Mouse (Mus musculus): ENCODE data around the gene Patl2. TPM values are rescaled to one million over a fixed set of nuclear protein-coding genes. Genes with fewer than 3 reads are reported as not detected.
A peak's percentile ranks its signal among the peaks of the same experiment; 100 is the strongest.

The Patl2 gene
- not detected in 2 replicates for polyA plus RNA-seq (2015; fragmentation: Nextera tagmentation; extraction: Ambion mirVana)

DNA sequence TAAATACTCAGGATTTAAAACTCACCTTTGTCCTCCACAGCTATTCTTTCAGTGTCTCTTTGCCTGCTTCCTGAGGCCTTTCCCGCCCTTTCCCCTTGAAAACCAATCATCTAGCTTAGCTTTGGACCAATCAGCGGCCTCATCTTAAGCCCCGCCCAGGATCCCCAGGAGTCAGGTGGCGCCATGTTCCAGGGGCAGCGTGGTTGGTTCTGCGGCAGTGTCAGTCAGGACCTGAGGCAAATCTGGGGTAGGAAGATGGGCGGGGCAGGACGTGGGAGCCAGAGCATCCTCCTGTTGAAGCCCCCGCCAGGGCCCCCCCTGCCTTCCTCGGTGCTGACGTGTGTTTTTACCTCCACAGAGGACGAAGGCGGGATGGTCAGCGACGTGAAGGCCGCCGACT is at the start of gene Patl2, which contains the start of gene Terb2:
TSS of gene Patl2 (minus strand) at position 84 of the 400 bp plus-strand sequence.
TSS of gene Terb2 (plus strand) at position 167 of the 400 bp plus-strand sequence.
- ATAC-seq (ENCODE audit: insufficient number of reproducible peaks, insufficient read depth, low FRiP score, low TSS enrichment, low read depth): no peak
- Histone ChIP-seq H3K4me2 (no peak within 1 kb of the TSS), H3K4me1 (no peaks in the 10 kb centered on the region), H3K27me3 (no peaks in the 10 kb centered on the region), H3K9me3 (no peaks in the 10 kb centered on the region), H3K27ac (no peak within 1 kb of the TSS), H3K4me3 (no peak within 1 kb of the TSS), H3K36me3 (no peaks in the 10 kb centered on the region), H3K9ac (no peak within 1 kb of the TSS)
- WGBS: 80% methylated on average over 17 of the region's 17 CpGs

DNA sequence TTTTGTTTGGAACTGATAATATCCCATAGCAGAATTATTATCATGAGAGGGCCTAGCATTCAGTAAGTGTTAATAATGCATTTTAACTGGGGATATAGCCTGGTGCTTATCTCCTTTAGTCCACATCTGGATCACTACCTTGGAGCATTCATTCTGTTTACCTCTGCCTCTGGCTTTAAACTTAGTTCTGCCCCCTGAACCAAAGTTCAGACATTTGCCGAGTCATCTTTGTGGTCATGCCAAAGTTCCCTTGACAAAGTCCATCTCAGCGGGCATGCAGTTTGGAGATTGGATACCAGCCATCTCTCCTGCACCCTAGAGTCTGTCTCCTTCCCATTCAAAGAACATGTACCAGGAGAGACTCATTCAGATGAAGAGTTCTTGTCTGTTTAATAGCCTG is 49.4 kb upstream of the Patl2 start:
- 81% methylated on average over 2 of the region's 2 CpGs for WGBS
- Histone ChIP-seq H3K27ac (no peak overlapping the region), H3K27me3 (no peaks in the 10 kb centered on the region), H3K4me3 (peak overlapping the region; percentile 59), H3K9ac (no peak overlapping the region; the same call in 1 of the 2 replicates), H3K36me3 (no peaks in the 10 kb centered on the region), H3K4me1 (peaks cover 6% of the 10 kb centered on the region), H3K4me2 (peak overlapping the region; percentile 83), H3K9me3 (no peaks in the 10 kb centered on the region)
- no peak for ATAC-seq (ENCODE audit: insufficient number of reproducible peaks, insufficient read depth, low FRiP score, low TSS enrichment, low read depth)

DNA sequence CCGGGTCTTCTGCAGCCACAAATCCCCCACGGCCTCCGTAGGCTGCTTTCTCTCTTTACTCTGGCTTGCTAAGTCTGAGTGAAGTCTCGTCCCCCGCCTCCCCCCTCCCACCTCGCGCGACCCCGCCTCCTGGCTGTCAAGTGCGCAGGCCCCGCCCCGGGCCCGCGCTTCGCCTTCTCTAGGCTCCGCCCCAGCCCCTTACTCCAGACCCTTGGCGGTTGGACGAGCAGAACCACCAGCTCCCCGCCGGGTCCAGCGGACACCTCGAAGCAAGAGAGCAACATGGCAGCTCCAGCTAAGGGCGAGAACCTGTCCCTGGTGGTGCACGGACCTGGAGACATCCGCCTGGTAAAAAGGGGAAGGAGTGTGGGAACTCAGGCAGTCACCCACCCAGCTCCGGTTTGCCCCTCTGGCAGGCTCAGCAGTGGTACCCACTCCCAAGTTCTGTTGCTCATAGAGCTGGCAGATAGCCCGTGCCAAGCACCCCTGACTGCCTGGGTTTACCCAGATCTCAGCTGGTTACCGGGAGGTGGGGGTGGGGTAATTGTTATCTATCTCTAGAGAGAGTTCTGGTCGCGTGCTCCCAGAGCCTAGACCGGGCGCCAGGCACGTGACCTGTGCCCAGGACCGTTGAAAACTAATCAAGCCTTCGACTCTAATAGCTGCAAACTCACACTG is 48.8 kb upstream of the Patl2 start, which contains the start of gene Sord:
TSS of gene Sord (plus strand) at position 139 of the 678 bp plus-strand sequence.
- Histone ChIP-seq H3K9me3 (no peaks in the 10 kb centered on the region), H3K9ac (peak within 1 kb of the TSS; percentile 75), H3K27me3 (no peaks in the 10 kb centered on the region), H3K27ac (peak within 1 kb of the TSS; percentile 73), H3K36me3 (no peaks in the 10 kb centered on the region), H3K4me3 (peak within 1 kb of the TSS; percentile 59), H3K4me1 (peaks cover 6% of the 10 kb centered on the region), H3K4me2 (peak within 1 kb of the TSS; percentile 83)
- WGBS: under 1% methylated on average over 35 of the region's 35 CpGs
- peak; percentile 89 for ATAC-seq (ENCODE audit: insufficient number of reproducible peaks, insufficient read depth, low FRiP score, low TSS enrichment, low read depth)

DNA sequence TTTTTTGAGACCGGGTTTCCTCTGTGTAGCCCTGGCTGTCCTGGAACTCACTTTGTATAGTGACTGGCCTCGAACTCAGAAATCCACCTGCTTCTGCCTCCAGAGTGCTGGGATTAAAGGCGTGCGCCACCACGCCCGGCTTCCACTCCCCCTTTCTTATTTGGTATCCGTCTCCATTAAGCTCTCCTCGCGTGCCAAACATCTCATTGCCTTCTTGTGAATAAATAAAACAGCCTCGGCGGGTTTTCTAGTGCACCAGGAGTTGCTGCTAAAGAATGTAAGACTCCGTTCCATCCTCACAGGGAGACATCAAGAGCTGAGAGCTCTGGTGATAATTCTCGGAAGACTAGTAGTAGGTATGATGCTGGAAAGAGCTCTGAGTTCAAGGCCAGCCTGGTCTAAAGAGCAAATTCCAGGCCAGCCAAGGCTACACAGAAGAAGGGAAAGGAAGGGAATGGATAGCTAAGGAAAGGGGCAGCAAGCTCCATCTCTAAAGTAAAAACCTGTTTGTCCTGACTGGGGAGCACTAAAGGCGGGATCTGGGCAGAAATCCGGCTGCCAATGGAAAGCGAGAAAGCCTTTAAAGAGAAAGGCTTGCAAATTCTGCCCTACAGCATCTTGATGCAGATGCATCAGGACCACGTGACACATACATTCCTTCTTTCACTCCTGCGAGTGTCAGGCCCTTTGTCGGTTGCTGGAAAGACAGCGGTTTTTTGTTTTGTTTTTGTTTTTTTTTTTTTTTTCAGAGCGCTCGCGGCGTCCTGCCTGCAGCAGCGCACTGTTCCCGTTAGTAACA is 48.0 kb upstream of the Patl2 start:
- Histone ChIP-seq H3K9ac (peak overlapping the region; percentile 75), H3K4me2 (peak overlapping the region; percentile 83), H3K4me3 (peak overlapping the region; percentile 59), H3K27ac (peak overlapping the region; percentile 73), H3K4me1 (peaks cover 6% of the 10 kb centered on the region), H3K27me3 (no peaks in the 10 kb centered on the region), H3K9me3 (no peaks in the 10 kb centered on the region), H3K36me3 (no peaks in the 10 kb centered on the region)
- 4% methylated on average over 26 of the region's 26 CpGs for WGBS
- ATAC-seq (ENCODE audit: insufficient number of reproducible peaks, insufficient read depth, low FRiP score, low TSS enrichment, low read depth): peak; percentile 18; the same call in 1 of the 2 replicates

DNA sequence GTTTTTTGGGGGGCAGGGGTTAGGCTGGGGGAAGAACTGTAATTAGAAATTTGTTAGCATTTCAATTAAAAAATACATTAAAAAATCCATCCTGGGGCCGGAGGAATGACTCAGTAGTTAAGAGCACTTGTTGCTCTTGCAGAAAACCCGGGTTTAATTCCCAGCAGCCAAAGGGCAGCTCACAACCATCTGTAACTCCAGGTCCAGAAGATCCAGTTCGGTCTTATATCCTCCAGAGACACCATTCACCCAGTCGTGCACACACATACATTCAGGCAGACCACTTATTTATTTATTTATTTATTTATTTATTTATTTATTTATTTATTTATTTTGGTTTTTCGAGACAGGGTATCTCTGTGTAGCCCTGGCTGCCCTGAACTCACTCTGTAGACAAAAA is 47.4 kb upstream of the Patl2 start:
- WGBS: 53% methylated on average over 5 of the region's 5 CpGs
- H3K36me3 ChIP-seq: no peaks in the 10 kb centered on the region
- H3K4me2 ChIP-seq: peak overlapping the region; percentile 83
- no peaks in the 10 kb centered on the region for H3K9me3 ChIP-seq
- H3K27ac ChIP-seq: peak overlapping the region; percentile 73; the same call in 1 of the 2 replicates
- no peaks in the 10 kb centered on the region for H3K27me3 ChIP-seq
- H3K9ac ChIP-seq: no peak overlapping the region
- ATAC-seq (ENCODE audit: insufficient number of reproducible peaks, insufficient read depth, low FRiP score, low TSS enrichment, low read depth): no peak
- peaks cover 6% of the 10 kb centered on the region for H3K4me1 ChIP-seq
- H3K4me3 ChIP-seq: no peak overlapping the region

DNA sequence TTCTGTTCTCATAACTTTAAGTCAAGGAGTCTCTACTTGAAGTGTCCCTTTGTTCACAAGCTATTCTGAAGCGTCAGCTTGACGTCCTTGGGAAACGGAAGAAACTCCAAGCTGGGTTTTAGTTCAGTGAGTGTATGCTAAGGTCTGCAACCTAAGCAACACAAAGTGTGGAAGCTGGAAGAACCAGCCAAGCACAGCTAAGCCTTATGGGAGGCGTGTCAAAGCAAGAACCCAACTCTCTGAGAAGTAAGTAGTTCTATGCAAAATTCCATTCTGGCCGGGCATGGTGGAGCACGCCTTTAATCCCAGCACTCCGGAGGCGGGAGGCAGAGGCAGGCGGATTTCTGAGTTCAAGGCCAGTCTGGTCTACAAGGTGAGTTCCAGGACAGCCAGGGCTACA is 45.6 kb upstream of the Patl2 start:
- Histone ChIP-seq H3K9me3 (no peaks in the 10 kb centered on the region), H3K4me1 (peaks cover 6% of the 10 kb centered on the region), H3K4me2 (no peak overlapping the region), H3K27me3 (no peaks in the 10 kb centered on the region), H3K9ac (no peak overlapping the region), H3K27ac (no peak overlapping the region), H3K36me3 (no peaks in the 10 kb centered on the region), H3K4me3 (no peak overlapping the region)
- no peak for ATAC-seq (ENCODE audit: insufficient number of reproducible peaks, insufficient read depth, low FRiP score, low TSS enrichment, low read depth)
- WGBS: 79% methylated on average over 9 of the region's 9 CpGs

DNA sequence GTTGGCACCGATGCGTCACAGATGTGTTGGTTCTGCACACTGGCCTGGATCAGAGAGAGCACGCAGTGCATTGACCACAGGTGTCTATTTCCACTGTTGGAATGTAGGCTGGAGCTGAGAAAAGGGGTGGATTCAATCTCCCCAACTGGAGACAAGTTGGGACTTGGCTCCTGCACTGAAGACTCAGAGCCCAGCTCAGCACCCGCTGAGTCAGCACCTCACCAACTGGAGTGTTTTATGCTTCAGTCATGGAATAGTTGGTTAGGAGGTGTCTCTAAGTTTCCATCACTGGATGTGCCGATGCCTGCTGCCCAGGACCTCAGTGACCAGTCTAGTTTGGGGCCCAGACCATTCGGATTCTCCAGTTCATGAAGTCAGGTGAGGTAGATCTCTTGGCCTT is 44.4 kb upstream of the Patl2 start:
- Histone ChIP-seq H3K27me3 (no peaks in the 10 kb centered on the region), H3K27ac (no peak overlapping the region), H3K9me3 (no peaks in the 10 kb centered on the region), H3K36me3 (no peaks in the 10 kb centered on the region), H3K4me3 (no peak overlapping the region), H3K4me2 (no peak overlapping the region), H3K9ac (no peak overlapping the region), H3K4me1 (peaks cover 6% of the 10 kb centered on the region)
- 76% methylated on average over 6 of the region's 6 CpGs for WGBS
- no peak for ATAC-seq (ENCODE audit: insufficient number of reproducible peaks, insufficient read depth, low FRiP score, low TSS enrichment, low read depth)

DNA sequence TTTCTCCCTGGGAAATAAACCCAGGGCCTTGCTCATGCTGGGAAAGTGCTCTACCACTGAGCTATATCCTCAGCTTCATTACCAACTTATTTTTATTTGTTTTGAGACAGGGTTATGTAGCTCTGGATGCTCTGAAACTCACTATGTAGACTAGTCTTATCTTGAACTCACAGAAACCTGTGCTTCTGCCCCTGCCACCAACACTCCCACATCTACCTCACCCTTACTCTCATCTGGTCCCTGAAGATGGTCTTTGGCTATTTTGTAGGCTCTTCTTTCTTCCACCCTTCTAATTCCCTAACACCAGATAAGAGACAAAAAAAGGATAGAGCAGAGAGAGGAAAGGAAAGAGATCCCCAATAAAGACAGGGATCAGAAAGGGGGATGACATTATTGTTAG is 37.7 kb upstream of the Patl2 start:
- no peaks in the 10 kb centered on the region for H3K9me3 ChIP-seq
- H3K36me3 ChIP-seq: no peaks in the 10 kb centered on the region
- H3K4me1 ChIP-seq: no peaks in the 10 kb centered on the region
- no peak overlapping the region for H3K4me3 ChIP-seq
- no peaks in the 10 kb centered on the region for H3K27me3 ChIP-seq
- H3K4me2 ChIP-seq: no peak overlapping the region
- no peak overlapping the region for H3K27ac ChIP-seq
- H3K9ac ChIP-seq: no peak overlapping the region
- ATAC-seq (ENCODE audit: insufficient number of reproducible peaks, insufficient read depth, low FRiP score, low TSS enrichment, low read depth): no peak

DNA sequence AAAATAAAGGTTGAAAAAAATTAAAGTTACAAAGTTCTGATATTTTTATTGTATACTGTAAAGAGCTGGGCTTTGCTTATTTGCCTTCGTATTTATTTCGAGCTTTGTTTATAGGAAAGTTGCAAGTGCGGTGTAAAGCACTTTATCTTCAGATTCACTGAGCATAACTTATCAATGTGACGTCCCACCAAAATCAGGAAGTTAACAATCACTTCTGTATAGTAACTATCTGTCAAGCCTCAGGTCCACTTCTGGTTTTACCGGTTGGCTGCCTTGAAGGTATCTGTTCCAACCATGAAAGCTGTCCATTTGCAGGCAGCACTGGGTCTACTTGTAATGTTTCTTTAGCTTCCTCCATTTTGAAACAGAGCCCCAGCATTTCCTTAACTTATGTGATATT is 36.3 kb upstream of the Patl2 start:
- no peaks in the 10 kb centered on the region for H3K27me3 ChIP-seq
- no peak overlapping the region for H3K4me3 ChIP-seq
- no peaks in the 10 kb centered on the region for H3K36me3 ChIP-seq
- no peak for ATAC-seq (ENCODE audit: insufficient number of reproducible peaks, insufficient read depth, low FRiP score, low TSS enrichment, low read depth)
- no peak overlapping the region for H3K9ac ChIP-seq
- WGBS: 86% methylated on average over 5 of the region's 5 CpGs
- no peaks in the 10 kb centered on the region for H3K4me1 ChIP-seq
- H3K9me3 ChIP-seq: no peaks in the 10 kb centered on the region
- no peak overlapping the region for H3K27ac ChIP-seq
- H3K4me2 ChIP-seq: no peak overlapping the region

DNA sequence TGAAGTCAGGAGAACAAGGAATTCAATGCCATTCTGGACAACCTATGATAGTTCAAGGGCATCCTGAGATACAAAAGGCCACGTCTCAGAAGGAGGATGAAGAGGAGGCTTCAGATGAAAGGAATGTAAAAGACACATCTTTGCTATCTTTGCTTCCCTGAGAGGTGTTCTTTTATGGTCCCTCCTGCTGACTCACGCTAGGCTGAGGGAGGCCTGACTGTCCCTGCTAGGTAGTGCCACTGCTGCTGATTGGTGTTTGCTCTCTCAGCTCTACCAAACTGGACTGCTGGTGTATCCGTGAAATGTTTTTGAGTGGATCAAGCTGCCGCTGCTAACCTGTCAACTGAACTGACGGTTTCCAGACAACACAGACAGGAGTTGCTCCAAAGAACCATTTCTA is 35.8 kb upstream of the Patl2 start:
- no peaks in the 10 kb centered on the region for H3K27me3 ChIP-seq
- H3K36me3 ChIP-seq: no peaks in the 10 kb centered on the region
- no peak overlapping the region for H3K4me2 ChIP-seq
- H3K4me3 ChIP-seq: no peak overlapping the region
- no peak overlapping the region for H3K9ac ChIP-seq
- no peaks in the 10 kb centered on the region for H3K9me3 ChIP-seq
- H3K4me1 ChIP-seq: no peaks in the 10 kb centered on the region
- WGBS: 44% methylated on average over 5 of the region's 5 CpGs
- no peak overlapping the region for H3K27ac ChIP-seq
- ATAC-seq (ENCODE audit: insufficient number of reproducible peaks, insufficient read depth, low FRiP score, low TSS enrichment, low read depth): no peak

DNA sequence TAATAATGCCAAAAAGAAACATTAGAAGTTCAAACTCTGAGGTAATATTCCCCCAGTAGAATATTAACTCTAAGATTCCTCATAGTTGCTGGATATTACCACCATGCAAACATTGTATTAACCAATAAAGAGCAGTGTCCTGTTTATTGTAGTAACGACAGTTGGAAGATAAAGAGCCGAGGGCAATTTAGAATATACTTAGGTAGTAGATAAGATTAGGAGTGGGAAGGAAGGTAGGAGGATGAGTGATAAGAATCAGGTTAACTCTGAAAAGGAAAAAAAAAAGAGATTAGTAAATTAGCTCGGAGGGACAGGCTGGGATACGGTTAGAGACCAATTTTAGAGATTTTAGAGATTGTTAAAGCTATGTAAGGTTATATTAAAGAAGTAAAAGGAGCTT is 35.4 kb upstream of the Patl2 start:
- Histone ChIP-seq H3K27ac (no peak overlapping the region), H3K9ac (no peak overlapping the region), H3K36me3 (no peaks in the 10 kb centered on the region), H3K27me3 (no peaks in the 10 kb centered on the region), H3K4me1 (no peaks in the 10 kb centered on the region), H3K4me3 (no peak overlapping the region), H3K4me2 (no peak overlapping the region), H3K9me3 (no peaks in the 10 kb centered on the region)
- ATAC-seq (ENCODE audit: insufficient number of reproducible peaks, insufficient read depth, low FRiP score, low TSS enrichment, low read depth): no peak
- 68% methylated on average over 4 of the region's 4 CpGs for WGBS

DNA sequence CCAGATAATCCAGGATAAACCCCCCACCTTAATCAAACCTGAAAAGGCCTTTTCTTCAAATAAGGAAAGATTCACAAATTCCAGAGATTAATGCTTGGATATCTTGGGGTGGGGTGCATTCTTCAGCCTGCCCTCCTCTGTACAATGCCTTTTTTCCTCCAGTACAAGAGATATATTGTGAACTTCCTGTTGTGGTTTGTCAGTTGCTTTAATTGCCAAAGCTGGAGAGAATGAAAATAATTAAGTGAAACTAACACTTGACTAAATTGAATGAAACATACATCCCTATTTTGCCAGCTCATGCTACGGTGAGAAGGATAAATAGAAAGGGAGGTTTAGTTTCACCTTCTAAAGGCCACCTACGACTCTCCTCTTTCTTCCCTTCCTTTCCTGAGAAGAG is 32.2 kb upstream of the Patl2 start:
- WGBS: 64% methylated on average over 2 of the region's 2 CpGs
- no peaks in the 10 kb centered on the region for H3K27me3 ChIP-seq
- H3K9me3 ChIP-seq: no peaks in the 10 kb centered on the region
- no peaks in the 10 kb centered on the region for H3K4me1 ChIP-seq
- no peak overlapping the region for H3K4me3 ChIP-seq
- H3K9ac ChIP-seq: no peak overlapping the region
- no peaks in the 10 kb centered on the region for H3K36me3 ChIP-seq
- H3K27ac ChIP-seq: no peak overlapping the region
- ATAC-seq (ENCODE audit: insufficient number of reproducible peaks, insufficient read depth, low FRiP score, low TSS enrichment, low read depth): no peak
- no peak overlapping the region for H3K4me2 ChIP-seq
